Mouse (Mus musculus) embryo, embryonic 11.5 days (tissue): ENCODE results near the gene Bpifa6.
A peak's percentile ranks its signal among the peaks of the same experiment; 100 is the strongest.
"Not testable (repeated sequence)": the region's sequence is repeated elsewhere in the genome, so short reads cannot be mapped to it uniquely, and the experiment has no call there.

ENCODE experiments used
- DNase-seq: peaks from one replicate; pipeline ENCODE4 v3.0.0-alpha.2; 2012; ENCODE audit warnings: low read depth, low spot score

Gene Bpifa6

GRCm38 (mm10) chr2:153974582-153974981, at the start of gene Bpifa6:
Gene Bpifa6 (plus strand): TSS chr2:153974945.
- DNase-seq: no peak

DNA sequence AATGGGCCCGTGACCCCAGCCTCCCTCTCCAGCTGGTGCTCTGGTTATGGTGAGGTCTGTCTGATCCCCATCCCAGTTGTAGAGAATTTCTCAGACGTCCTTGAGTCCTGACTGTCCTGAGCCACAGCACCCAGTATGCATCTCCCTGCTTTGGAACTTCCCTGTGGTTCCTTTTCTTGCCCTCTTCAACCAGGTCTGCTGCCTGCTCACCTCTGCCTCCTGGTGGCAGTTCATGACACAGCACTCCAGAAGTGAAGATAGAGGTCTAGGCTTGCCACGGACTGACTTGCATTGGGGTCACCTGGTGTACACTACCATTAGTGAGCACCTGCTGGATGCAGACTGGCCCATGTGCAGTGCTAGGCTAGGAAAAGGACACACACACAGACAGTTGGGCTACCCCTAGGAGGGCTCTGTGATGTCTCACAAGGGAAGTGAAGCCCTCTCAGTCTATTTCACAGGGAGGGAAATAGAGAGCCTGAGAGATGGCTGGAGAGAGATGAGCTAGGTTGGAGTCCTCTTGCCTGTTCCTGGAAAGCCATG, 44.8 kb upstream of the Bpifa6 start:
- peak; percentile 42 for DNase-seq

GRCm38 (mm10) chr2:153931125-153931524, 43.6 kb upstream of the Bpifa6 start:
- DNase-seq: no peak

GRCm38 (mm10) chr2:153933311-153933710, 41.4 kb upstream of the Bpifa6 start:
- no peak for DNase-seq

DNA sequence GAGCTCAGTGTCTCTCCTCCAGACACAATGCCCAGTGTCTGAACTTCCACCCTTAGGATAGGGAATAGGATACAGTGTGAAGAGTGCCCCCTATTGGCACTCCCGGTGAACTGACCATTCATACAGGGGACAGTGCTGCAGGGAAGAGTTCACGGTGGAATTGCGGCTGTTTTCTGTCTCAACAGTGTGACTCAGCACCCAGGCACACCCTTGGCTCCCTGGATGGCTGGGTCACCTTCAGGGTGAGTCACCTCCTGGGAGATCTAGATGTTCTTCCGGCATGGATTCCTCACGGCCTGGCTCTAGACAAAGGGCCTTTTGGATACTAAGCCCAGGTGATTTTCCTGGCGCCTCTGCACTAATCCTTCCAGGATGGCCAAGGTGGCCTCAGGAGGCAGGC, 39.4 kb upstream of the Bpifa6 start:
- DNase-seq: no peak

GRCm38 (mm10) chr2:153937843-153938242, 36.9 kb upstream of the Bpifa6 start, which contains the start of gene Bpifb4:
Gene Bpifb4 (plus strand): TSS chr2:153938212.
- DNase-seq: no peak

GRCm38 (mm10) chr2:153943537-153943936, 31.2 kb upstream of the Bpifa6 start:
- peak; percentile 46 for DNase-seq

GRCm38 (mm10) chr2:153944567-153944966, 30.2 kb upstream of the Bpifa6 start:
- DNase-seq: no peak

- peak; percentile 52 for DNase-seq
Measured at GRCm38 (mm10) chr2:153952897-153953296, 21.8 kb upstream of the Bpifa6 start.

GRCm38 (mm10) chr2:153953836-153954235, 20.9 kb upstream of the Bpifa6 start:
- DNase-seq: peak; percentile 41

DNA sequence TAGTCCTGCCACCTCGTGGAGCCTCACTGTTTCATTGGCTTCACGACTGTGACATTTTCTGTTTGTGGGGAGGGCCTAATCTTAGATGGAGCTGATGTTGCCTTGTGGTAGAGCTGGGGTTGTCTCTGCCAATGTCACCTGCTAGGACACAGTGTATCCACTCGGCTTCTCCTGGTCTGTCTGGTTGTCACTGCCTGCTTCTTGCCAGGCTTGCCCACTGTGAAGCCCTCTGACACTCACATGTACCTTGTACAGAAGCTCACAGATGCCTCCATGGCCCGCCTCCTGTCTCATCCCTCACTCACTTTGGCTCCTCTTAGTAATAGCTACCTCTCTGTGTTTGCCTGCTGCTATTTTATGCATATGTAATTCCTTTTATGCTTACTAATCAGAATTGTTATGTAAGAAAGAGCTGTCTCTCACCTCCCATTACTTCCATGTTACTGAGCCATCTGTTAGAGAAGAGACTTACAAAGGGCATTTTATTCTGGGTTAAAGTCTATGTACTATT, 11.9 kb upstream of the Bpifa6 start:
- no peak for DNase-seq

DNA sequence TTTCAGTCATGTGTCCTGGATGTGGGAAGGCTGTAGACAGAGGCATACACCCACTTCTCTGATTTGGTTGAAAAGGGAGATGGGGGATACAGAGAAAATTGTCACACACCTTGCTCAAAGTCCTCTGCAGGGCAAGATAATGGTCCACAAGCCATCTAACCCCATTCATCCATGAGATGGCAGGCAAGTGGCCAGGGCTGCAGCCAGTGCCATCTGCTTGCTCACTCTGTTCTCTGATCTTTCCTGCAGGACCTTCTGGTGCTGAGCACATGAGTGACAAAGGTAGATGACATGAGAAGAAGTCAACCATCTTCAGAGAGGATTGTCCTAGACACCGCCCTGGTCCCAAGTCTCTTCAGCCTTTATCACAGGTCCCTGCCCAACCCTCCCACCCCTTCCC, 11.4 kb upstream of the Bpifa6 start:
- no peak for DNase-seq

DNA sequence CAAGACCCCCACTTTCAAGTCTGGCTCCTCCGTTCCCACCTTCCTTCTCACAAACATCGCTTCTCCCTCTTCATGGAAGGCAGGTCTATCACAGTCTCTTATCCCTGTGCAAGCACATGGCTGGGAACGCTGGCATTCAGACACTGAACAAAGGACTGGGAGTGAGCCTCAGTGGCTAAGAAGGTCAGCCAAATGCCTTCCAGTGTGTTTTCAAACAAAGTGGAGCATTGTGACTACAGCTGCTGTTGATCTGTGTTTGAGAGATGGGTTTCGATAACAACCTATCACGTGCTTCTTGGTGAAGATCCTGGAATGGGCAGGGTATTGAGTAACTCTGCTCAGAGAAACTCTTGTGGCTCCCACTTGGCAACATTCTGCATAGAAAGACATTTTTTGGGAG, 4.5 kb upstream of the Bpifa6 start:
- DNase-seq: no peak

- peak; percentile 54 for DNase-seq
Measured at GRCm38 (mm10) chr2:153995770-153996169, 21.0 kb downstream of the Bpifa6 start.

DNA sequence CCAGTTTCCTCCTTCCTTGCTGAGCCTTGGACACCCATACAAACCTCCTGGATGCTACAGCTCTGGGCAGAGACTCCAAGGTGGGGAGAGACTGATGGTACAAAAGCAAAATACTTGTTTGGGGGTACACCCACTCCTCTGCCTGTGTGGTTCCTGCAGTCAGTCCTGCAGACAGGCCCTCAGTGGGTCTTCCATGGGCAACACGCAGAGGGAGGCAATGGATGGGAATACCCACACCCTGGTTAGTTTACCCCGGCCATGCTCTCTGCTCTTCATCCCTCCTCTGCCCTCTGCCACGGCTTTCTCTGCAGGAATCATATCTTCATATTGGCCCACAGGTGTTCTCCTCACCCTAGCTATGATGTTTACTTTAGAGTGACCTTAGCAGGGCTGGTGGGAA, 25.8 kb downstream of the Bpifa6 start:
- no peak for DNase-seq

- DNase-seq: no peak
Measured at GRCm38 (mm10) chr2:154001056-154001455, 26.3 kb downstream of the Bpifa6 start.

- no peak for DNase-seq
Measured at GRCm38 (mm10) chr2:154004456-154004855, 29.7 kb downstream of the Bpifa6 start.

DNA sequence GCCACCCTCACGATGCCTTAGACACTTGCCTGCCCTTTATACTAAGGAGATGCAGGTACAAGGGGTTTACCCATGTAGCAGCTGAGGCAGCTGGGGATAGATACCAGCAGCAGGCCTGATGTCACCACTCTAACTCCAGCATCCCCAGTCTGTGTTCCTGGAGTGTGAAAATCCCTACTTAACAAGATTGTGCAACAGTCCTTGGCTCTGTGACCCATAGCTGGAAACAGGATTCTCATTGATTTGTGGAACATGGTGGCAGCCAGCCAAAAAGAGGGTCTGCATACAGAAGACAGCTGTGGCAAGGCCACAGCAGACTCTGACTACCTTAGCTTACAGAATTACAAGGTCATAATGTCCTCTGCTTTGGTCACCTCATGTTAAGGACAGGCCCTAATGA, 30.3 kb downstream of the Bpifa6 start:
- no peak for DNase-seq

DNA sequence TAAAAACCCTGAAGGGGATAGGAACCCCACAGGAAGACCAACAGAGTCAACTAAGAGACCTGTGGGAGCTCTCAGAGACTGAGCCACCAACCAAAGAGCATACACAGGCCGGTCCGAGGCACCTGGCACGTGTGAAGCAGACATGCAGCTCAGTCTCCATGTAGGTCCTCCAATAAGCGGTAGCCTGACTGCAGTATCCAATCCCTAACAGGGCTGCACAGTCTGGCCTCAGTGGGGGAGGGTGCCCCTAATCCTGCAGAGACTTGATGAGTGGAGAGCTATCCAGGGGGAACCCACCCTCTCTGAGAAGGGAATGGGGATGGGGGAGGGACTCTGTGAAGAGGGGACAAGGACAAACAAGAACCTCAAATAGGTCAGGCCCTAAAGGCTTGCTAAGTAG, 31.0 kb downstream of the Bpifa6 start:
- no peak for DNase-seq

DNA sequence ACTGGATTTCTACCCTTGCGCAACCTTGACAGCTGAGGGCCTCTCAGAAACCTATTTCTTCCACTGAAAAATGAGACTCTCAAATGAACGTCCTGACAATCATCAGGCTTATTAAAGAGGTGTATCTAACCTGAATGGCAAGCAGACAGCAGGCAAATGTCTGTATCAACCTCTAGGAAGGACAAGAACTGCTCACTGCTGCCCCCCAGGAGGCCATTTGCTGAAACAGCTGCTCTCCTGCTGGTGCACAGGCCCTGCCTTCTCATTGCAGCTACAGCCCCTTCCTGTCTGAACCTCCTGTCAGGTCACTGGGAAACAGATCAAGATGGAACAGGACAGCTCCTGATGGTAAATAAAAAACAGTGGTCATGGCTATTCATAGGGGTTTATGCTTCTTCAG, 31.6 kb downstream of the Bpifa6 start:
- no peak for DNase-seq

DNA sequence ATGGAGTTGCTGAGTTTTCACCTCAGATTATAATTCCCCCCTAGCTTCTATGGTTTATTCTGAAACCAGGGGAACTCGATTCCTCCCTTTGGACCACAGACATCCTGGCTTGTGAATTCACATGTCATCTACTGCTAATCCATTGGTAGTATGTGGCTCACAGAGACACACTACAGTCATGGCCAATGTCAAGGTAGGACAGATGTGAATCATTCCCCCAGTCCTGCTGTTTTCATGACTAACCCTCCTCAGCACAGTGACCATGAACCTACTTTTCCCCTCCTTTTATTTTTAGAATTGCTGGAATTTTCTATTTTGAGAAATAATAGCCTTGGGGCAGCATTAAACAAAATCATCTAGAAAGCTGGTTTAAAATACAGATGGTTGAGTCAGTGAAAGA, 32.6 kb downstream of the Bpifa6 start:
- DNase-seq: no peak

DNA sequence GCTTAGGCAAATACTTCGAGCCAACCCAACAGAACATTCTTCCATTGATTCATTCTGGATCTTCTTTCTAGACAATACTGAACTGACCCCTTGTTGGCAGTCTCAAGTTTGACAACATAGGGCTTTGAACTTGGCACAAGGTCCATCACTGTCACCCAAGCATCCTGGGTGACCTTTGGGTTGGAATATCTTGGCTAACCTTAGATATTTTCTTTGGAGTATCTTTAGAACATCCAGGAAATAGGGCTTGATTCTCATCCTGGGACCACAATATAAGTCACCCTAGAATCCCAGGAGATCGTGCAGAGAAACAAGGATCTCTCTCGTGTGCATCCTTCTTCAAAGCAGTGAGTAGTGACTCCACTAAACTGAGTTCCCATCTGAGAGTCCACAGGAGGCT, 33.2 kb downstream of the Bpifa6 start, which contains the start of gene Bpifa2:
Gene Bpifa2 (plus strand): TSS at position 301 of the 400 bp plus-strand sequence.
- DNase-seq: no peak

DNA sequence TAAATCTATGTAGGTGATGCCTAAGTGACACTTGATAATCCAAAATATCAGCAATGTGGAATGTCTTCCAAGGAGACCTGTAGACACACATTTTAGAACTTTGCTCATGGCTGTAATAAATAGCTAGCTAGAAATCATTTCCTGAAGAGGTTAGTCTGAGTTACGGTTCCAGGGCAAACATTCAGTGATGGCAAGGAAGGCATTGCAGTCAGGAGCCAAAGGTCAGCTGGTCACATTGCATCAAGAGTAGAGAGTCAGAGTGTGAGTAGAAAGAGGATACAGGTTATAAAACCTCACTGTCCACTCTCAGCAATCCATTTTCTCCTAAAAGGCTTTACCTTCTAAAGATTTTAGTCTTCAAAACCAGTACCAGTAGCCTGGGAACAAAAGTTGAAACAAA, 43.2 kb downstream of the Bpifa6 start:
- DNase-seq: no peak

DNA sequence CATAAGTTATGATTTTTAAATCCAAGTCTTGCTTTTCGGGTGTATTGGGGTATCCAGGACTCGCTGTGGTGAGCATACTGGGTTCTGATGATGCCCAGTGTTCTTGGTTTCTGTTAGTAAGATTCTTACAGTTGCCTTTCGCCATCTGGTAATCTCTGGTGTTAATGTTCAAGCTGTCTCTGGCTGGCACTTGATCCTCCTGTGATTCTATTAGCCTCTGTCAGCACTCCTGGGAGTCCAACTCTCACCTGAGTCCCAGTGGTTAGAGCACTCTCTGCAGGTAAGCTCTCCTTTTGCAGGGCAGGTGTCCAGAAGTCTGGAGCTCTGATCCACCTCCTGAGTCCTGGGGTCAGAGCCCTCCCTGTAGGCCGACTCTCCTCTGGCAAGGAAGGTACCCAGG, 49.9 kb downstream of the Bpifa6 start:
- DNase-seq: not testable (repeated sequence)
